Mouse (Mus musculus): ENCODE data around the gene Hist1h1d. TPM values are rescaled to one million over a fixed set of nuclear protein-coding genes. Genes with fewer than 3 reads are reported as not detected.
"Not testable (repeated sequence)": the region's sequence is repeated elsewhere in the genome, so short reads cannot be mapped to it uniquely, and the experiment has no call there.

The Hist1h1d gene
- total and polyA plus RNA-seq, 2 experiments from 2014 or later = 0.18 to 53.4 TPM

DNA sequence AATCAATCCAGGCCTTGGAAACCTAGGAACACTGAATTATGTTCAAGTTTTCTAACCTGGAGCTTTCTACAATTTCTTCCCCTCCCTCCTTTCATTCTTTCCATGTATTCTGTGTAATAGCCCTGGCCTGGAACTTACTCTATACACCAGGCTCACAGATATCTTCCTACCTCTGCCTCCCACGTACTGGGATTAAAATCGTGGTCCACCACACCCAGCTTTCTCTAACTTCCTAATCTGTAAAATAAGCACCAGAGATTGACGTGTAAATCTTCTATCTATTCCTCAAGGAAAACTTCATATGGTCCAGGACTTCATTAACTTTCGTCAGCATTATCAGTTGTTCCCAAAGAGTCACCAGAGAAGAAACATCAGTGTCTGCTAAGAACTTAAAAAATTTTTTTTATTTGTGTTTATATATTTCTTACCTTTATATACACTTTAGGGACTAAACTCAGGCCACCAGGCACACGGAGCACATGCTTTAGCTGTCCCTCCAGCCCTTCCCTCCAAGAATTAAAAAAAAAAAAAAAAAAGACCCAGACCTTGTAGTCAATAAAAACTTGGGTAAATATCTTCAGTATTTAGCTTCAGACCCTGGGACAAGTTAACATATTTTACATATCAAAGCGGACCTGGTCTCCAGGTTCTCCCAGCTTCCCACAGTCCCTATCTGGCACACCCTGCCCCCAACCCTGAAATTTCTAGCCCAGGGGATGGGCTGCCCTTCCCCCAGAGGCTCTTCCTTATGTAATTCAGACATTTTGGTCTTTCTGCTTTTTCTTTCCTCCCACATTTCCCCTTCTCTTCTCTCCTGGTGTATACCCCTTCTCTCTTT, 29.4 kb downstream of the Hist1h1d start:
- H3K4me2 ChIP-seq (ENCODE audit: low read depth, low read length) = peak overlapping the region; percentile 77
- H3K9me3 ChIP-seq (ENCODE audit: low read length) = no peaks in the 10 kb centered on the region
- 9% methylated on average over 6 of the region's 6 CpGs for WGBS
- DNase-seq (ENCODE audit: low spot score) (no peak), ATAC-seq (no peak)
- peaks cover 8% of the 10 kb centered on the region; the same call in 1 of the 2 replicates for H3K4me1 ChIP-seq (ENCODE audit: insufficient read depth, low read length)
- peak overlapping the region; percentile 67 for H3K27ac ChIP-seq
- no peak for TF ChIP-seq CTCF (IDR thresholded peaks at IDR 0.05; ENCODE audit: low read depth)
- H3K4me3 ChIP-seq (ENCODE audit: low read length) = peak overlapping the region; percentile 45
- peak overlapping the region; percentile 56 for H3K9ac ChIP-seq (replicated peaks; ENCODE audit: low read length)
- no peaks in the 10 kb centered on the region for H3K36me3 ChIP-seq (ENCODE audit: insufficient read depth, low read length)
- no peaks in the 10 kb centered on the region for H3K27me3 ChIP-seq (ENCODE audit: insufficient read depth, low read length)

- Histone ChIP-seq H3K9me3 (ENCODE audit: low read length) (no peaks in the 10 kb centered on the region), H3K9ac (replicated peaks; ENCODE audit: low read length) (no peak overlapping the region), H3K36me3 (ENCODE audit: insufficient read depth, low read length) (no peaks in the 10 kb centered on the region), H3K4me3 (ENCODE audit: low read length) (no peak overlapping the region), H3K4me1 (ENCODE audit: insufficient read depth, low read length) (peaks cover 8% of the 10 kb centered on the region; the same call in 1 of the 2 replicates), H3K27me3 (ENCODE audit: insufficient read depth, low read length) (no peaks in the 10 kb centered on the region), H3K4me2 (ENCODE audit: low read depth, low read length) (no peak overlapping the region), H3K27ac (no peak overlapping the region)
- DNase-seq (ENCODE audit: low spot score) (no peak), ATAC-seq (no peak)
- no peak for TF ChIP-seq CTCF (IDR thresholded peaks at IDR 0.05; ENCODE audit: low read depth)
Measured at GRCm38 (mm10) chr13:23583387-23584068, 30.5 kb downstream of the Hist1h1d start.

GRCm38 (mm10) chr13:23584331-23584730, 31.3 kb downstream of the Hist1h1d start:
- H3K27me3 ChIP-seq (ENCODE audit: insufficient read depth, low read length) = no peaks in the 10 kb centered on the region
- peak overlapping the region; percentile 49 for H3K4me3 ChIP-seq (ENCODE audit: low read length)
- peaks cover 8% of the 10 kb centered on the region; the same call in 1 of the 2 replicates for H3K4me1 ChIP-seq (ENCODE audit: insufficient read depth, low read length)
- ATAC-seq = no peak
- DNase-seq (ENCODE audit: low spot score) = no peak
- peak overlapping the region; percentile 94 for H3K4me2 ChIP-seq (ENCODE audit: low read depth, low read length)
- peak overlapping the region; percentile 92 for H3K27ac ChIP-seq
- H3K9me3 ChIP-seq (ENCODE audit: low read length) = no peaks in the 10 kb centered on the region
- H3K36me3 ChIP-seq (ENCODE audit: insufficient read depth, low read length) = no peaks in the 10 kb centered on the region
- TF ChIP-seq CTCF (IDR thresholded peaks at IDR 0.05; ENCODE audit: low read depth) = no peak
- H3K9ac ChIP-seq (replicated peaks; ENCODE audit: low read length) = peak overlapping the region; percentile 68

GRCm38 (mm10) chr13:23585029-23585441, 32.0 kb downstream of the Hist1h1d start:
- WGBS = under 1% methylated on average over 21 of the region's 21 CpGs
- TF ChIP-seq CTCF (IDR thresholded peaks at IDR 0.05; ENCODE audit: low read depth) = no peak
- 0 out of 2 replicates have a peak, but pooled peaks have one; percentile 19 for ATAC-seq

GRCm38 (mm10) chr13:23585442-23586098, 32.5 kb downstream of the Hist1h1d start:
- Histone ChIP-seq H3K4me2 (ENCODE audit: low read depth, low read length) (peak overlapping the region; percentile 94), H3K27ac (peak overlapping the region; percentile 92), H3K9ac (replicated peaks; ENCODE audit: low read length) (peak overlapping the region; percentile 68), H3K4me3 (ENCODE audit: low read length) (peak overlapping the region; percentile 49)
- peak; percentile 89 for ATAC-seq
- H3K9me3 ChIP-seq (ENCODE audit: low read length); H3K4me1 ChIP-seq (ENCODE audit: insufficient read depth, low read length); H3K36me3 ChIP-seq (ENCODE audit: insufficient read depth, low read length); H3K27me3 ChIP-seq (ENCODE audit: insufficient read depth, low read length): not testable (repeated sequence)
- WGBS = under 1% methylated on average over 18 of the region's 36 CpGs
- peak; percentile 91 for DNase-seq (ENCODE audit: low spot score)

More at GRCm38 (mm10) chr13:23585029-23585441, 32.0 kb downstream of the Hist1h1d start:
- Histone ChIP-seq H3K4me2 (ENCODE audit: low read depth, low read length) (peak overlapping the region; percentile 94), H3K36me3 (ENCODE audit: insufficient read depth, low read length) (no peaks in the 10 kb centered on the region), H3K9ac (replicated peaks; ENCODE audit: low read length) (peak overlapping the region; percentile 68), H3K9me3 (ENCODE audit: low read length) (no peaks in the 10 kb centered on the region), H3K27ac (peak overlapping the region; percentile 92), H3K4me1 (ENCODE audit: insufficient read depth, low read length) (peaks cover 8% of the 10 kb centered on the region; the same call in 1 of the 2 replicates), H3K4me3 (ENCODE audit: low read length) (peak overlapping the region; percentile 49), H3K27me3 (ENCODE audit: insufficient read depth, low read length) (no peaks in the 10 kb centered on the region)
- peak; percentile 72 for DNase-seq (ENCODE audit: low spot score)

- Histone ChIP-seq H3K4me3 (ENCODE audit: low read length) (peak overlapping the region; percentile 49), H3K27ac (peak overlapping the region; percentile 67), H3K36me3 (ENCODE audit: insufficient read depth, low read length) (no peaks in the 10 kb centered on the region), H3K4me1 (ENCODE audit: insufficient read depth, low read length) (peaks cover 8% of the 10 kb centered on the region; the same call in 1 of the 2 replicates), H3K4me2 (ENCODE audit: low read depth, low read length) (peak overlapping the region; percentile 94), H3K27me3 (ENCODE audit: insufficient read depth, low read length) (no peaks in the 10 kb centered on the region), H3K9ac (replicated peaks; ENCODE audit: low read length) (peak overlapping the region; percentile 21), H3K9me3 (ENCODE audit: low read length) (no peaks in the 10 kb centered on the region)
- ATAC-seq (no peak), DNase-seq (ENCODE audit: low spot score) (peak; percentile 24)
- 1% methylated on average over 22 of the region's 22 CpGs for WGBS
- TF ChIP-seq CTCF (IDR thresholded peaks at IDR 0.05; ENCODE audit: low read depth) = no peak
Measured at GRCm38 (mm10) chr13:23586099-23586939, 33.3 kb downstream of the Hist1h1d start.
